Mouse (Mus musculus) neural tube, embryonic 12.5 days (tissue): Measurements from ENCODE around the gene Celf5. TPM values are rescaled to one million over a fixed set of nuclear protein-coding genes. Genes with fewer than 3 reads are reported as not detected.

ENCODE experiments used
- ATAC-seq: fragments of 200-750 bp; cut with Nextera tagmentation; 2 replicates; pipeline ENCODE4 v1.8.0; 2017; ENCODE audit warnings: low read depth, mild to moderate bottlenecking, moderate TSS enrichment, moderate library complexity; ENCODE audit not compliant: low FRiP score
- H3K27ac ChIP-seq: fragments of 300-500 bp; sonication (generic); 2 replicates; pipeline ENCODE4 v1.5.1; 2016
- H3K27me3 ChIP-seq: fragments of 300-500 bp; sonication (generic); replicated peaks from 2 replicates; pipeline ENCODE4 v1.6.1; 2016; ENCODE audit warnings: mild to moderate bottlenecking
- H3K36me3 ChIP-seq: fragments of 300-500 bp; sonication (generic); 2 replicates; pipeline ENCODE4 v1.6.1; 2016; ENCODE audit warnings: mild to moderate bottlenecking
- H3K4me1 ChIP-seq: fragments of 300-500 bp; sonication (generic); 2 replicates; pipeline ENCODE4 v1.6.1; 2016
- H3K4me2 ChIP-seq: fragments of 300-500 bp; sonication (generic); replicated peaks from 2 replicates; pipeline ENCODE4 v1.6.1; 2016; ENCODE audit warnings: mild to moderate bottlenecking
- H3K4me3 ChIP-seq: fragments of 300-500 bp; sonication (generic); 2 replicates; pipeline ENCODE4 v1.5.1; 2016
- H3K9ac ChIP-seq: fragments of 300-500 bp; sonication (generic); 2 replicates; pipeline ENCODE4 v1.6.1; 2016; ENCODE audit warnings: mild to moderate bottlenecking
- H3K9me3 ChIP-seq: fragments of 300-500 bp; sonication (generic); 2 replicates; pipeline ENCODE4 v1.6.1; 2016; ENCODE audit warnings: mild to moderate bottlenecking
- whole genome bisulfite sequencing: fragments of 180-500 bp; shearing (Covaris S2); methylation state at CpG from one replicate; pipeline ENCODE4 v1.1.7; 2016; 5-methylcytosine and 5-hydroxymethylcytosine counted together
- microRNA-seq: library from miRNA; unstranded; fragments of <30 nt; microRNA quantifications from one replicate; pipeline ENCODE4, GENCODE M21; 2017
- polyA plus RNA-seq: library from polyadenylated mRNA; unstranded; fragments of >200 nt; fragmentation: Nextera tagmentation; extraction: Ambion mirVana; gene quantifications from 2 replicates; pipeline ENCODE4 v1.2.1, GENCODE M21; 2016

Celf5 gene
- polyA plus RNA-seq, 1 experiment from 2014 or later = 32.3 TPM

- Histone ChIP-seq H3K4me3 (no peak overlapping the region), H3K9me3 (no peaks in the 10 kb centered on the region), H3K4me2 (peak overlapping the region; percentile 51), H3K9ac (no peak overlapping the region), H3K4me1 (peaks cover 83% of the 10 kb centered on the region), H3K36me3 (no peaks in the 10 kb centered on the region; the same call in 1 of the 2 replicates), H3K27ac (no peak overlapping the region), H3K27me3 (peaks cover 3% of the 10 kb centered on the region; the same call in 1 of the 2 replicates)
- 28% methylated on average over 26 of the region's 26 CpGs for WGBS
- 0 out of 2 replicates have a peak, but pooled peaks have one; percentile 4 for ATAC-seq
Measured at GRCm38 (mm10) chr10:81413310-81414261, 68.9 kb downstream of the Celf5 start.

- peaks cover 11% of the 10 kb centered on the region for H3K27me3 ChIP-seq
- no peak for ATAC-seq
- H3K9ac ChIP-seq = 0 out of 2 replicates have a peak overlapping the region, but pooled peaks have one; percentile 1
- 0 out of 2 replicates have a peak overlapping the region, but pooled peaks have one; percentile 50 for H3K27ac ChIP-seq
- no peak overlapping the region for H3K4me3 ChIP-seq
- no peaks in the 10 kb centered on the region for H3K9me3 ChIP-seq
- no peak overlapping the region for H3K4me2 ChIP-seq
- peaks cover 85% of the 10 kb centered on the region for H3K4me1 ChIP-seq
- H3K36me3 ChIP-seq = peaks cover 2% of the 10 kb centered on the region; the same call in 1 of the 2 replicates
- 80% methylated on average over 16 of the region's 16 CpGs for WGBS
Measured at GRCm38 (mm10) chr10:81412586-81413309, 69.8 kb downstream of the Celf5 start.

- Histone ChIP-seq H3K9me3 (no peaks in the 10 kb centered on the region), H3K4me1 (peaks cover 85% of the 10 kb centered on the region), H3K9ac (0 out of 2 replicates have a peak overlapping the region, but pooled peaks have one; percentile 1), H3K4me3 (no peak overlapping the region), H3K36me3 (peaks cover 2% of the 10 kb centered on the region; the same call in 1 of the 2 replicates), H3K27me3 (peaks cover 19% of the 10 kb centered on the region), H3K4me2 (peak overlapping the region; percentile 14), H3K27ac (peak overlapping the region; percentile 50; the same call in 1 of the 2 replicates)
- no peak for ATAC-seq
- 69% methylated on average over 18 of the region's 18 CpGs for WGBS
Measured at GRCm38 (mm10) chr10:81411471-81412400, 70.8 kb downstream of the Celf5 start.

- no peak for ATAC-seq
- peaks cover 23% of the 10 kb centered on the region for H3K27me3 ChIP-seq
- H3K9ac ChIP-seq = no peak overlapping the region
- peaks cover 3% of the 10 kb centered on the region for H3K36me3 ChIP-seq
- H3K4me1 ChIP-seq = peaks cover 83% of the 10 kb centered on the region
- no peak overlapping the region for H3K4me3 ChIP-seq
- WGBS = 83% methylated on average over 9 of the region's 9 CpGs
- peak overlapping the region; percentile 14 for H3K4me2 ChIP-seq
- H3K9me3 ChIP-seq = no peaks in the 10 kb centered on the region
- H3K27ac ChIP-seq = 0 out of 2 replicates have a peak overlapping the region, but pooled peaks have one; percentile 50
Measured at GRCm38 (mm10) chr10:81410981-81411380, 71.5 kb downstream of the Celf5 start.

- H3K27ac ChIP-seq = no peak overlapping the region
- H3K9ac ChIP-seq = 0 out of 2 replicates have a peak overlapping the region, but pooled peaks have one; percentile 35
- peak overlapping the region; percentile 14 for H3K4me2 ChIP-seq
Measured at GRCm38 (mm10) chr10:81410350-81410749, 72.2 kb downstream of the Celf5 start.

GRCm38 (mm10) chr10:81409330-81409729 is 73.2 kb downstream of the Celf5 start:
- H3K4me2 ChIP-seq = peak overlapping the region; percentile 10
- peaks cover 15% of the 10 kb centered on the region for H3K36me3 ChIP-seq
- 0 out of 2 replicates have a peak overlapping the region, but pooled peaks have one; percentile 21 for H3K27ac ChIP-seq
- no peak overlapping the region for H3K9ac ChIP-seq
- H3K9me3 ChIP-seq = no peaks in the 10 kb centered on the region
- 0 out of 2 replicates have a peak overlapping the region, but pooled peaks have one; percentile 3 for H3K4me3 ChIP-seq
- H3K4me1 ChIP-seq = peaks cover 67% of the 10 kb centered on the region
- peaks cover 30% of the 10 kb centered on the region for H3K27me3 ChIP-seq
- 10% methylated on average over 8 of the region's 8 CpGs for WGBS
- ATAC-seq = no peak

More at GRCm38 (mm10) chr10:81410350-81410749, 72.2 kb downstream of the Celf5 start:
- ATAC-seq = no peak
- WGBS = 67% methylated on average over 4 of the region's 4 CpGs
- H3K4me1 ChIP-seq = peaks cover 77% of the 10 kb centered on the region
- H3K4me3 ChIP-seq = no peak overlapping the region
- H3K36me3 ChIP-seq = peaks cover 7% of the 10 kb centered on the region
- no peaks in the 10 kb centered on the region for H3K9me3 ChIP-seq
- peaks cover 23% of the 10 kb centered on the region for H3K27me3 ChIP-seq

Small RNA genes lying within 50 kb of the gene (microRNA-seq; reads per million reads assigned to microRNA genes)
- gene Gm25595 (not detected), gene Mir1191b (not detected)

Other genes with a start within 250 kb of the Celf5 start
- 16.0 and 18.2 TPM in 2 replicates for gene Zfr2, start 249.6 kb downstream of the Celf5 start, polyA plus RNA-seq
- 5.1 and 6.2 TPM in 2 replicates for gene Matk, start 229.8 kb downstream of the Celf5 start, polyA plus RNA-seq
- 157 and 176 TPM in 2 replicates for gene Mrpl54, start 215.8 kb downstream of the Celf5 start, polyA plus RNA-seq
- 35.9 and 36.4 TPM in 2 replicates for gene Apba3, start 215.7 kb downstream of the Celf5 start, polyA plus RNA-seq
- gene Tjp3, start 191.1 kb downstream of the Celf5 start, polyA plus RNA-seq = 3.9 and 4.6 TPM in 2 replicates
- gene Pip5k1c, start 189.7 kb downstream of the Celf5 start, polyA plus RNA-seq = 89.7 and 99.3 TPM in 2 replicates
- gene Cactin, start 161.6 kb downstream of the Celf5 start, polyA plus RNA-seq = 54.1 and 54.9 TPM in 2 replicates
- 3.8 and 4.7 TPM in 2 replicates for gene Tbxa2r, start 154.0 kb downstream of the Celf5 start, polyA plus RNA-seq
- gene Gipc3, start 139.4 kb downstream of the Celf5 start, polyA plus RNA-seq = not detected in 2 replicates
- gene Hmg20b, start 132.2 kb downstream of the Celf5 start, polyA plus RNA-seq = 95.6 TPM in 2 replicates
- 16.0 and 16.8 TPM in 2 replicates for gene Mfsd12, start 125.2 kb downstream of the Celf5 start, polyA plus RNA-seq
- gene 4930404N11Rik, start 116.9 kb downstream of the Celf5 start, polyA plus RNA-seq = 0.80 and 1.1 TPM in 2 replicates
- gene Fzr1, start 104.2 kb downstream of the Celf5 start, polyA plus RNA-seq = 136 and 138 TPM in 2 replicates
- 75.6 and 77.9 TPM in 2 replicates for gene Dohh, start 98.3 kb downstream of the Celf5 start, polyA plus RNA-seq
- 5.0 and 5.3 TPM in 2 replicates for gene Gm48551, start 98.2 kb downstream of the Celf5 start, polyA plus RNA-seq
- 2.3 and 2.5 TPM in 2 replicates for gene Gm48552, start 93.7 kb downstream of the Celf5 start, polyA plus RNA-seq
- 2.1 and 2.7 TPM in 2 replicates for gene Smim24, start 89.7 kb downstream of the Celf5 start, polyA plus RNA-seq
- gene Nfic, start 27.1 kb downstream of the Celf5 start, polyA plus RNA-seq = 21.7 and 22.2 TPM in 2 replicates
- gene Ncln, start 13.7 kb upstream of the Celf5 start, polyA plus RNA-seq = 73.2 and 78.4 TPM in 2 replicates
- gene S1pr4, start 17.4 kb upstream of the Celf5 start, polyA plus RNA-seq = 0.51 and 0.56 TPM in 2 replicates
- 0.81 and 1.2 TPM in 2 replicates for gene Gna15, start 41.5 kb upstream of the Celf5 start, polyA plus RNA-seq
- 77.6 and 78.3 TPM in 2 replicates for gene Gna11, start 62.5 kb upstream of the Celf5 start, polyA plus RNA-seq
- 547 and 569 TPM in 2 replicates for gene Aes, start 76.8 kb upstream of the Celf5 start, polyA plus RNA-seq
- gene Tle2, start 91.9 kb upstream of the Celf5 start, polyA plus RNA-seq = 18.1 and 19.6 TPM in 2 replicates
- gene Tle6, start 118.4 kb upstream of the Celf5 start, polyA plus RNA-seq = 6.4 and 7.3 TPM in 2 replicates
- 1.4 and 2.3 TPM in 2 replicates for gene BC025920, start 123.6 kb upstream of the Celf5 start, polyA plus RNA-seq
- gene Sirt6, start 145.1 kb upstream of the Celf5 start, polyA plus RNA-seq = 53.3 and 56.6 TPM in 2 replicates
- gene Ankrd24, start 145.8 kb upstream of the Celf5 start, polyA plus RNA-seq = 8.8 and 9.0 TPM in 2 replicates
- 6.1 and 6.2 TPM in 2 replicates for gene Gm10778, start 166.3 kb upstream of the Celf5 start, polyA plus RNA-seq
- 18.1 and 21.9 TPM in 2 replicates for gene Zfp433, start 222.1 kb upstream of the Celf5 start, polyA plus RNA-seq